Mouse (Mus musculus) liver, embryonic 16.5 days (tissue): ENCODE data around the gene Cadps2. TPM values are rescaled to one million over a fixed set of nuclear protein-coding genes. Genes with fewer than 3 reads are reported as not detected.

Experiments
- ATAC-seq: fragments of 200-750 bp; cut with Nextera tagmentation; 2 replicates; pipeline ENCODE4 v1.8.0; 2017; ENCODE audit warnings: low read depth, mild to moderate bottlenecking, moderate number of reproducible peaks, moderate library complexity
- H3K27ac ChIP-seq: fragments of 300-500 bp; sonication (generic); 2 replicates; pipeline ENCODE4 v1.5.1; 2014; ENCODE audit warnings: mild to moderate bottlenecking, low read length
- H3K27me3 ChIP-seq: fragments of 300-500 bp; sonication (generic); 2 replicates; pipeline ENCODE4 v1.6.1; 2014; ENCODE audit warnings: low read depth, low read length, mixed read lengths; ENCODE audit not compliant: control insufficient read depth, insufficient read depth
- H3K36me3 ChIP-seq: fragments of 300-500 bp; sonication (generic); 2 replicates; pipeline ENCODE4 v1.6.1; 2014; ENCODE audit warnings: mild to moderate bottlenecking; ENCODE audit not compliant: control insufficient read depth, insufficient read depth
- H3K4me1 ChIP-seq: fragments of 300-500 bp; sonication (generic); 2 replicates; pipeline ENCODE4 v1.6.1; 2014; ENCODE audit warnings: low read depth, low read length, mixed read lengths; ENCODE audit not compliant: control insufficient read depth
- H3K4me2 ChIP-seq: fragments of 300-500 bp; sonication (generic); 2 replicates; pipeline ENCODE4 v1.6.1; 2014; ENCODE audit warnings: low read depth, low read length, mixed read lengths
- H3K4me3 ChIP-seq: fragments of 300-500 bp; sonication (generic); 2 replicates; pipeline ENCODE4 v1.5.1; 2014; ENCODE audit warnings: low read depth, mild to moderate bottlenecking, low read length
- H3K9ac ChIP-seq: fragments of 300-500 bp; sonication (generic); 2 replicates; pipeline ENCODE4 v1.6.1; 2014; ENCODE audit warnings: low read depth, low read length
- H3K9me3 ChIP-seq: fragments of 300-500 bp; sonication (generic); replicated peaks from 2 replicates; pipeline ENCODE4 v1.6.1; 2016; ENCODE audit warnings: low read length; ENCODE audit not compliant: control insufficient read depth
- WGBS: fragments of 180-500 bp; shearing (Covaris S2); extraction: QIAGEN DNeasy Blood & Tissue Kit; methylation state at CpG from one replicate; pipeline ENCODE4 v1.1.7; 2014; ENCODE audit not compliant: insufficient replicate concordance; 5-methylcytosine and 5-hydroxymethylcytosine counted together
- polyA plus RNA-seq: library from polyadenylated mRNA; unstranded; fragments of >200 nt; fragmentation: Nextera tagmentation; extraction: Ambion mirVana; gene quantifications from 2 replicates; pipeline ENCODE4 v1.2.1, GENCODE M21; 2015

Cadps2 gene
- polyA plus RNA-seq, 1 experiment from 2014 or later = 0.06 TPM

DNA sequence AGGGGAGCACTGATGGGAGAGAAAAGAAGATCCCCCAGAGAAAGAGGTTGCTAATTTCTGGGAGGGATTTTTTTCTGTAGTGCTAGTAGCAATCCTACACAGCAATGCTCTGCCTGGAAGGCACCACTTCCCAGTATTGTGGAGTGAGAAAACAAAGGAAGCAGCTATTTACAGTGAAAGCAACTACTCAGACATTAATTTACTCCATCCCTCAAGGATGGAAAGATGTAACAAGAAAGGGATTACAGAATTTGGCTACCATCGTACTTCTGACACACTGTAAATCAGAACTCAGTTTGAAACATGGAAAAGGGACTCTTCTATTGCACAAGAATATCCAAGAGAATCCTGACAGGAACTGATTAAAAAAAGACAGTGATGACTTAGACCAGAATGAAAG lies 29.1 kb downstream of the Cadps2 start:
- ATAC-seq = no peak
- no peaks in the 10 kb centered on the region for H3K36me3 ChIP-seq

DNA sequence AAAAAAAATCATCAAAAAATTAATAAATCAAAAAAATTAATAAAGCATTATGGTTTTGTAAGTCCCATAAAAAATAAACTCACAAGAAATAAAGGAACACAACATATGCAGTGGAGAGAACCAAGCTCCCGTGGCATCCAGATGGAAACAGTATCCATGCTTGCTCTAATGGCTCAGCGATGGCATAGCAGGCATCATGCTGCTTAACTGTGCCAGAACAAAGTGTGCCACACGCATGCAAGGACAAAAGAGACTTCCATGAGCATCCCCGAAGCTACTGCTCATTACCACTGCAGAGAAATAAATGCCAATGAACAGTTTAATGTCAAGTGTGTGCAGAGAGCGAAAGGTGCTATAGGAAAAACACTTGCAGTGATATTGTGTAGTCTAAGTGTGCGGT lies 29.9 kb downstream of the Cadps2 start:
- no peak overlapping the region for H3K27ac ChIP-seq
- H3K27me3 ChIP-seq = no peaks in the 10 kb centered on the region
- H3K36me3 ChIP-seq = no peaks in the 10 kb centered on the region
- no peak for ATAC-seq
- no peak overlapping the region for H3K4me3 ChIP-seq
- no peak overlapping the region for H3K9ac ChIP-seq
- H3K4me1 ChIP-seq = no peaks in the 10 kb centered on the region
- WGBS = 60% methylated on average over 6 of the region's 6 CpGs
- H3K9me3 ChIP-seq = no peaks in the 10 kb centered on the region
- no peak overlapping the region for H3K4me2 ChIP-seq

More for the DNA sequence above, 29.1 kb downstream of the Cadps2 start:
- no peak overlapping the region for H3K4me2 ChIP-seq
- no peaks in the 10 kb centered on the region for H3K9me3 ChIP-seq
- no peak overlapping the region for H3K9ac ChIP-seq
- H3K27ac ChIP-seq = no peak overlapping the region
- H3K4me3 ChIP-seq = no peak overlapping the region
- WGBS = 57% methylated on average over 1 of the region's 1 CpGs
- H3K4me1 ChIP-seq = no peaks in the 10 kb centered on the region
- H3K27me3 ChIP-seq = no peaks in the 10 kb centered on the region

DNA sequence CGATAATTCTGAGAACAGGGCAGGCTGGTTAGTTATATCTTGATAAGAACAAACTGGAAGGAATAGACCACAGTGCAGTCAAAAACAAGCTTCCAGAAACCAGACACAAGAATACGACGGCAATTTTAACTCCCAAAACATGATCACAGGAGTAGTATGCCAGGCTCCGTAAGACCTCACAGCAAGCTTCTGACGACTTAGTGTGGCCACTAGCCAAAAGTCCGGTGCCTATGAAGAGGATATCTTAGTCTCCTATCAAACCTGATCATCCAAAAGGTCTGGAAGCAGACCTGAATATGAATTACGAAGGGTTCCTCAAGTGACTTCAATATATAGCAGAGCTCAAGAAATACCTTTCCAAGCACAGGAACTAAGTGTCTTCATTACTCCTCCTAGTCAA lies 33.9 kb downstream of the Cadps2 start:
- no peak overlapping the region for H3K4me2 ChIP-seq
- H3K4me3 ChIP-seq = no peak overlapping the region
- H3K36me3 ChIP-seq = no peaks in the 10 kb centered on the region
- H3K4me1 ChIP-seq = no peaks in the 10 kb centered on the region
- H3K9me3 ChIP-seq = no peaks in the 10 kb centered on the region
- no peaks in the 10 kb centered on the region for H3K27me3 ChIP-seq
- 73% methylated on average over 7 of the region's 7 CpGs for WGBS
- H3K9ac ChIP-seq = no peak overlapping the region
- ATAC-seq = no peak
- no peak overlapping the region for H3K27ac ChIP-seq

DNA sequence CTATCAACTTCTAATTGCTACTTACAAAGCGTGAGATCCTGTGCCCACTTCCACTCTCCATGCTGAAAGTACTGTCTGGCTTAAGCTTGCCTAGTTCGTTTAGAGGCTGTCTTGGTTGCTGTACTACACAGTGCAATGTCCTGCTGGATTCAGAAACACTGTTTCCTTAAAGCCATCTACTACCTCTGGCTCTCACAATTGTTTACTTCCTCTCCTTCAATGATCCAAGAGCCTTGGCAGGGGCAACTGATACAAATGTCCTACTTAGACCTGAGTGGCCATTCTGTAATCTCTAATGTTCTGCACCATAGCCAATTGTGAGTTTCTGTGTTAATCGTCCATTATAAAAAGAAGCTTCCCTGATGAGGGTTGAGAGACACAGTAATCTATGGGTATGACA lies 47.4 kb downstream of the Cadps2 start:
- Histone ChIP-seq H3K27ac (no peak overlapping the region), H3K4me2 (no peak overlapping the region), H3K9me3 (no peaks in the 10 kb centered on the region), H3K4me1 (no peaks in the 10 kb centered on the region), H3K4me3 (no peak overlapping the region), H3K9ac (no peak overlapping the region), H3K36me3 (no peaks in the 10 kb centered on the region), H3K27me3 (no peaks in the 10 kb centered on the region)
- ATAC-seq = no peak
- WGBS = 42% methylated on average over 3 of the region's 3 CpGs

DNA sequence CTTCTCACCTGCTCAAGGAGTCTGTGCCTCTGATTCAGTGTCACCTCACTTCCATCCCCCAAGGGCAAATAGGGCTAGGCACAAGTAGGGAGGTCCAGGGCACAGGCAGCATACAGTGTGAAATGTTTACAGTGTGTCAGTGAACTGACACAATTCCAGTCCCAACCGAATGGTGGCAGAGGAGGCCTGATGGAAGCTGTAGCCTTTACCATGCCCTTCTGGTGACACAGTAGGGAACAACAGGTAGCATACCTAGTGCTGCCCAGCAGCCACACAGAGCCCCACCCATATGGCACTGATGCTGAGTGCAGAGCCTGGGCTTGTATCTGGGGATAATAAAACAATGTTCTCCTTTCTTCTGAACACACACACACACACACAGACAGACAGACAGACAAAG lies 61.6 kb downstream of the Cadps2 start:
- Histone ChIP-seq H3K4me3 (no peak overlapping the region), H3K4me2 (no peak overlapping the region), H3K9ac (no peak overlapping the region), H3K9me3 (no peaks in the 10 kb centered on the region), H3K27ac (no peak overlapping the region), H3K4me1 (no peaks in the 10 kb centered on the region), H3K36me3 (no peaks in the 10 kb centered on the region), H3K27me3 (no peaks in the 10 kb centered on the region)
- 16% methylated on average over 1 of the region's 1 CpGs for WGBS
- no peak for ATAC-seq

DNA sequence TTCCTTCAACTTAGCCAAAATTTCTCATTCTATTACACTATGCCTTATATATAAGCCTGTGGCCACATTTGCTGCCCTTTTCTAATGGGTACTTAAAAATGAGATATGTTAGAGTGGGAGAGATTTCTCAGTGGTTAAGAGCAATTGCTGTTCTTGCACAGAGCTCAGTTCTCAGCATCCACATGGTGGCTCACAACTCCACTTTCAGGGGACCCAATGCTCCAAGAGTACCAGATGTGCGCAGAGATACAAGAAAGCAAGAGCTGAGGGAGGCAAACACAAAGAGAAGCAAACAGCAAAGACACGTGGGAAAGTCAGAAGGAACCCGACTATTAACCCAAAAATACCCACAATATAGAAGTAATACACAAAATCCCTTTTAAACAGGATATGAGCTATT lies 77.0 kb downstream of the Cadps2 start:
- H3K4me2 ChIP-seq = no peak overlapping the region
- no peaks in the 10 kb centered on the region for H3K36me3 ChIP-seq
- ATAC-seq = no peak
- H3K27me3 ChIP-seq = no peaks in the 10 kb centered on the region
- no peak overlapping the region for H3K27ac ChIP-seq
- H3K4me1 ChIP-seq = no peaks in the 10 kb centered on the region
- no peak overlapping the region for H3K4me3 ChIP-seq
- 43% methylated on average over 3 of the region's 3 CpGs for WGBS
- no peak overlapping the region for H3K9ac ChIP-seq
- H3K9me3 ChIP-seq = no peaks in the 10 kb centered on the region

DNA sequence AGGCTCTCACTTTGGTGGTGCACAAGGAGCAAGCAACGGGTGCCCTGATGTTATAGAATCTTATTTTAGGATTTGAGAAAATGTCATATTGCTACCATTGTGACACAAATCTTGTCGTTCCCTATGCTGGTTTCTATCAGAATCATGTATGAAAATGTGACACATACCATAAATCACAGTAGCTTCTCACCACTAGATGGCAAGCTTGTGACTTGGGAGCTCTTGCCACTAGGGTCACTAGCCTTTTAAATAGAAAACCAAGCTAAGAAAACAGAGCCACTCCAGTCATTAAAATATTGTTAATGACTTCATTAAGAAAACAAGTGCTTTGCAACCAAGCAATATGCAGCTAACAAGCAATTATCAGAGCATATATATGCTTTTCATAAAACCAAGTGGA lies 81.0 kb downstream of the Cadps2 start:
- Histone ChIP-seq H3K4me3 (no peak overlapping the region), H3K27me3 (no peaks in the 10 kb centered on the region), H3K36me3 (no peaks in the 10 kb centered on the region), H3K4me1 (no peaks in the 10 kb centered on the region), H3K4me2 (no peak overlapping the region), H3K9me3 (no peaks in the 10 kb centered on the region), H3K27ac (no peak overlapping the region), H3K9ac (no peak overlapping the region)
- 52% methylated on average over 2 of the region's 2 CpGs for WGBS
- no peak for ATAC-seq

DNA sequence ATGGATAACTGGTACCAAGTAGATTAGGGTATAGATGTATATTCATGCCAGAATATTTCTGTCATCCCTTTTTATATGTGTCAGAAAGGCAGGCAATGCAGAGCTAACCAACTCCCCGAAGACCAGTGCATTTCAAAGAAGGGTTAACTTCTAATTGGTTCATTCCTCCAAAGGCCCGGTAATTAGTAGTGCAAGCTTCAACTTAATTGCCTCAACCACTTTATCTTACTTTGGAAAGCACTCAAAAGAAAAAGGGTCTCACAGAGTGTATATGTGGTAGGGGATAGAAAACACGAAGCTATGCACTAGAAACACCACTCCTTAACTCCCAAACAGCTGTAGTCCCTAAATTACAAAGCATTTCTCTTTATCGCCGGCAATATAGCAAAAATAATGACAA lies 90.4 kb downstream of the Cadps2 start:
- Histone ChIP-seq H3K4me1 (no peaks in the 10 kb centered on the region), H3K9ac (no peak overlapping the region), H3K27me3 (no peaks in the 10 kb centered on the region), H3K27ac (no peak overlapping the region), H3K36me3 (no peaks in the 10 kb centered on the region), H3K9me3 (no peaks in the 10 kb centered on the region), H3K4me2 (no peak overlapping the region), H3K4me3 (no peak overlapping the region)
- no peak for ATAC-seq
- WGBS = 62% methylated on average over 5 of the region's 5 CpGs

DNA sequence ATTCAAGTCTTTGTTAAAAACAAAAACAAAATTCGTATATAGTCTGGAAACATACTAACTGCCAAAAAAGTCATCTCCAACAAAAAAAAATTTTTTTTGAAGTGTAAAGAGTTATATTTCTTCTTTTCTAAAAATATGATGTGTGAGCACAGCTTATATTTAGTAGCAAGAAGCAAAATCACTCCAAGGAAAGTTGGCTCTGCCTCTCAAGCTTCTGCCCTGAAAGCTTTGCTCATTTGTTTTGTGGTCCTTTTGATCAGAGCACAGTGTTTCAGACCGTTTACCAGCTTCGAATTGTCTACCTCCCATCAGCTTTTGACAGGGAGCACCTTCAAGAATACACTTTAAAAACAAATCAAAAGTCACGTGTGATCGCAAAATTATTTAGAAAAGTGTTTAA lies 99.2 kb downstream of the Cadps2 start:
- H3K4me2 ChIP-seq = no peak overlapping the region
- H3K27me3 ChIP-seq = no peaks in the 10 kb centered on the region
- no peak for ATAC-seq
- no peak overlapping the region for H3K27ac ChIP-seq
- H3K36me3 ChIP-seq = no peaks in the 10 kb centered on the region
- H3K9ac ChIP-seq = no peak overlapping the region
- H3K4me1 ChIP-seq = no peaks in the 10 kb centered on the region
- WGBS = 52% methylated on average over 5 of the region's 5 CpGs
- H3K4me3 ChIP-seq = no peak overlapping the region
- H3K9me3 ChIP-seq = no peaks in the 10 kb centered on the region

DNA sequence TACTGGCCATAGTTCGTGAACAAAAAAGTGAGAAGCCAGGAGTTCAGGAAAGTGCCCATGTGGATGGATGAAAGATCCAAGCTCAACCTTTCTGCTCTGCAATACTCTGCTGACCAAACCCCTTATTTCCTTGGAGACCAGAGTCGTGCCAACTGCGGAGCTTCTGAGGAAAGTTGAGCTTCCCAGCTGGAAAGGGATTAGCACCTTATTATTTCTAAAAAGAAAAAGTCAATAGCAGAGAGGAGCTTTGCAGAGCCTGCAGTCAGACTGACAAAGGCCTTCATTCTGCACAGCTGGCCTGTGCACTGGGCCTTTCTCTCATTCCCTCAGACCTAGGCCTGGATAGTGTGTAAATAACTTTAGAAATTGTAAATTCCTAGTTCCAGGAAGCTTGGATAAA lies 106.5 kb downstream of the Cadps2 start:
- Histone ChIP-seq H3K9ac (no peak overlapping the region), H3K36me3 (no peaks in the 10 kb centered on the region), H3K4me3 (no peak overlapping the region), H3K27ac (no peak overlapping the region), H3K9me3 (no peaks in the 10 kb centered on the region), H3K4me2 (no peak overlapping the region), H3K27me3 (no peaks in the 10 kb centered on the region), H3K4me1 (no peaks in the 10 kb centered on the region)
- no peak for ATAC-seq
- 36% methylated on average over 3 of the region's 3 CpGs for WGBS
